Mouse (Mus musculus) adrenal gland, postnatal 36 days (tissue): ENCODE measurements around the gene Zfp386. TPM values are rescaled to one million over a fixed set of nuclear protein-coding genes. Genes with fewer than 3 reads are reported as not detected.
"Not testable (repeated sequence)": the region's sequence is repeated elsewhere in the genome, so short reads cannot be mapped to it uniquely, and the experiment has no call there.

Source experiments
- DNase-seq, 2 experiments: peaks; one replicate each; pipeline ENCODE4 v3.0.0; 2021; ENCODE audit warnings: mixed read lengths in 1 of 2
- long read RNA-seq, 2 experiments: library from polyadenylated mRNA; stranded (forward); transcript quantifications; one replicate each; pipeline ENCODE4 v2.0.0; 2021; ENCODE audit warnings: borderline sequencing depth in 2 of 2
- total RNA-seq, 2 experiments: library from RNA; stranded (reverse); gene quantifications; 2 replicates each; pipeline ENCODE4 v1.2.3; 2021

The Zfp386 gene
- total RNA-seq = 10 to 100 TPM; 25.6 to 28.8 TPM
- long read RNA-seq, experiment 1, transcript Zfp386-201 (3 exons, 1,958 nt) = major isoform, 19 of 43 reads
- long read RNA-seq, experiment 1, partial matches to known transcripts = 16 of 43 reads
- long read RNA-seq, experiment 1, other reads (novel, unspliced or antisense) = 7 of 43 reads
- long read RNA-seq, experiment 2, transcript Zfp386-201 (3 exons, 1,958 nt) = major isoform, 13 of 18 reads
- long read RNA-seq, experiment 2, partial matches to known transcripts = 2 of 18 reads
- long read RNA-seq, experiment 2, other reads (novel, unspliced or antisense) = 3 of 18 reads

- peak; percentile 98 for DNase-seq
Observed at GRCm38 (mm10) chr12:116047440-116048377, at the start of gene Zfp386. Gene Zfp386, plus strand, starts transcription at chr12:116047724.

GRCm38 (mm10) chr12:115999784-116000183 lies 47.7 kb upstream of the Zfp386 start:
- DNase-seq = not testable (repeated sequence)

- not testable (repeated sequence) for DNase-seq
Observed at GRCm38 (mm10) chr12:116002946-116003345, 44.6 kb upstream of the Zfp386 start.

- peak; percentile 7 to 9 for DNase-seq
Observed at GRCm38 (mm10) chr12:116010812-116011211, 36.7 kb upstream of the Zfp386 start.

- no peak for DNase-seq
Observed at GRCm38 (mm10) chr12:116028095-116028494, 19.4 kb upstream of the Zfp386 start.

GRCm38 (mm10) chr12:116035346-116035745 lies 12.2 kb upstream of the Zfp386 start:
- DNase-seq = no peak

GRCm38 (mm10) chr12:116044785-116045184 lies 2.7 kb upstream of the Zfp386 start:
- DNase-seq = no peak

GRCm38 (mm10) chr12:116048766-116049165 lies 1.2 kb downstream of the Zfp386 start:
- DNase-seq = no peak

- no peak for DNase-seq
Observed at GRCm38 (mm10) chr12:116049236-116049635, 1.7 kb downstream of the Zfp386 start.

GRCm38 (mm10) chr12:116049701-116050100 lies 2.2 kb downstream of the Zfp386 start:
- DNase-seq = no peak

GRCm38 (mm10) chr12:116054342-116054741 lies 6.8 kb downstream of the Zfp386 start:
- DNase-seq = no peak

GRCm38 (mm10) chr12:116056112-116056511 lies 8.6 kb downstream of the Zfp386 start:
- DNase-seq = no peak

GRCm38 (mm10) chr12:116061561-116062193 lies 14.2 kb downstream of the Zfp386 start:
- no peak for DNase-seq

GRCm38 (mm10) chr12:116062194-116062583 lies 14.7 kb downstream of the Zfp386 start:
- no peak for DNase-seq

- no peak for DNase-seq
Observed at GRCm38 (mm10) chr12:116063020-116063419, 15.5 kb downstream of the Zfp386 start.

- peak; percentile 13 to 44 for DNase-seq
Observed at GRCm38 (mm10) chr12:116071023-116071422, 23.5 kb downstream of the Zfp386 start.

- peak; percentile 69 to 74 for DNase-seq
Observed at GRCm38 (mm10) chr12:116077074-116077854, 29.7 kb downstream of the Zfp386 start, which contains the start of gene Vipr2. Gene Vipr2, plus strand, starts transcription at chr12:116077726.

GRCm38 (mm10) chr12:116077855-116078366 lies 30.4 kb downstream of the Zfp386 start:
- no peak for DNase-seq

GRCm38 (mm10) chr12:116083125-116083524 lies 35.6 kb downstream of the Zfp386 start:
- no peak for DNase-seq

- no peak for DNase-seq
Observed at GRCm38 (mm10) chr12:116084294-116084693, 36.8 kb downstream of the Zfp386 start.

- DNase-seq = no peak
Observed at GRCm38 (mm10) chr12:116086951-116087600, 39.6 kb downstream of the Zfp386 start.
